Mouse (Mus musculus): ENCODE measurements at regions not wholly inside any gene's neighbourhood (a gene's known extent, or its start where the extent isn't known, plus 50 kb on each side); places are given as distances from the start of the nearest gene placed in this dataset.

GRCm38 (mm10) chr12:106796596-106796995 lies 691.8 kb upstream of the 3110018I06Rik start:
- DNase-seq: no peak

DNA sequence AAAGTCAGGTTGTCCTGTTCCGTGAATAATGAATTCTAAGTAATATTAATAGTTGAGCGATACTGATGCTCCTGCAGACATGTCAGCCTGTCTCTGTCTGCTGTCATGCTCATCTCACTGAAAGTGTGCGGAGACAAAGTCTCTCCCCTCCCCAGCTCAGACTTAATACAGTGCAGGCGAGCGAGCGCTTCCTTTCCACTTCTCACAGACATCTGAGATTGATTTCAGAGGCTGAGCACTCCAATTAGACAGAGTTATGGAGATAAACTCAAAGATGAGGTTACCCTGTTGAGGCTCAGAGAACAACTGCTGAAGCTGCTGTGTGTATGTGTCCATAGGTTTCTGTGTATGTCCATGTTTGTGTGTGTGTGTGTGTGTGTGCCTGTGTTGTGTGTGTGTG lies 668.7 kb upstream of the 3110018I06Rik start:
- no peak for DNase-seq

GRCm38 (mm10) chr12:106822311-106822710 lies 666.1 kb upstream of the 3110018I06Rik start:
- DNase-seq: no peak

- no peak for DNase-seq
Observed at GRCm38 (mm10) chr12:106828542-106828941, 659.9 kb upstream of the 3110018I06Rik start.

GRCm38 (mm10) chr12:106829323-106829722 lies 659.1 kb upstream of the 3110018I06Rik start:
- no peak for DNase-seq

DNA sequence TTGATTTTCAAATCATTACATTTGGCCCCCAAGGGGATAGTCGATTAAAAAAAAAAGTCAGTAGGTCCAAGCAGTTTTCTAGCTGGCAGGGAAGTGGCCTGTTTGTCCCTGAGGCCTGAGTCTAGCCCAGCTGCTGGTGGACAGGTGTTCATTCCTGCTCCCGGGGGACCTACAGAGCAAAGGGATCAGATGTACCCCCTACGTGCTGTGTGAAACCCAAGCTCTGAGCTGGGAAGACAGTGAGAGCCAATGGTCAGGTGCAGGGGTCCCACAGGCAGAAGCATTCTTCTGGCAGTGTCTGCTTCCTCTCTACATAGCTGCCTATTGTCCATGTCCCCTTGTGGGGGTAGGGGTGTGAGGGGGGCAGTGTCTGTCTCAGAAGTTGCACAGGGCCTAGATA lies 653.2 kb upstream of the 3110018I06Rik start:
- DNase-seq: no peak

DNA sequence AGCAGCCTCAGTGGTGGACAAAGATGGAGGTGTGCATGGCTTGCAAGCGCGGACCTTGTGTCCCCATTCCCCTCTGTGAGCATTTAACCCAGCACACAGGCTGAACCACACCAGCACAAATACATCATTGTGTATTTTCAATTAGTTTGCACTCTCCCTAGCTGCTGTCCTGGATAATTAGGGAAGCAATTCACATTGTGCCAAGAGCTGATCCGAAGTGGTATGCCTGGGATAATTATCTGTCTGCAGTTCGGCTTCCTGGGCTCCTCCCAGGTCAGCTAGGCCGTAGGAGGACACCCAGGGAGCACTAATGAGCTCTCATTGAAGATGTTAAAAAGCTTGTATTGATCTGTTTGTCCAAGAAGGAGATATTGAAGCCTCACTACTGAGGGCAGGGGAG lies 648.8 kb upstream of the 3110018I06Rik start:
- DNase-seq: no peak

- no peak for DNase-seq
Observed at GRCm38 (mm10) chr12:106840150-106840651, 648.2 kb upstream of the 3110018I06Rik start.

DNA sequence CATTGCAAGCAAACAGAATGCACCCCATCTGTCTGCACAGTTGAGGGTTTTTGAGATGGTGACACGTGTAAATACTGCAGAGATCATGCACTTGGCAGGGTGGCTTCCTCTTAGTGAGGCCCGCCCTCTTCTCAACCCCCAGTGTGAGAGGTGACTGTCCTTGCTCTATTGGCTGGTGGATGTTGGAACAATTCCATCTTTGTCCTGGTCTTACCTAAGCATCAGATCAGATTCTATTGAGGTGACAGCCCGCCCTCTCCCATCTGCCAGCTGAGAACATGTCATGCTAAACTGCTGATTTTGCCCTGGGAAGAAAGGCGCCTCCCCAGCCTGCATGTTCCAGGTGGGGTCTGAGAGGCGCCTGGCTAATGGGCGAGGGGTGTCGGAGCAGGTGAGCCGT lies 646.4 kb upstream of the 3110018I06Rik start:
- DNase-seq: no peak

- no peak for DNase-seq
Observed at GRCm38 (mm10) chr12:106842396-106842795, 646.0 kb upstream of the 3110018I06Rik start.

DNA sequence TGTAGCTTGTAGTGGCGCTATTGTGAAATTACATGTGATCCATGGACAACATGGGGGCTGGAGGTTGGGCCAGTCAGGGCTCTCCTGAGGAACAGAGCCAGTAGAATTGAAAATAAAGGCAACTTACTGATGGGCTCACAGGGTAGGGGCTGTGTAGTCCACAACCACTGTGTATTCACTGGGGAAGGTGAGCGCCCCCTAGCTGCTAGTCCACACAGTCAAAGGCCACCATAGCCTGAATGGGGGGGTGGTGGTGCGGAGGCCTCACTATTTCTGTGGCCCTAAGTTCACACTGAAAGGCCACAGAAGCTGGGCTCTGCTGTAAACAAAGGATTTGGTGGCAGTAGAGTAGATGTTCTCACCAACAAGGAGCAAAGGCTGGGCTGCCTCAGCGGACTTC lies 636.8 kb upstream of the 3110018I06Rik start:
- no peak for DNase-seq

GRCm38 (mm10) chr12:106852736-106853135 lies 635.7 kb upstream of the 3110018I06Rik start:
- DNase-seq: no peak

DNA sequence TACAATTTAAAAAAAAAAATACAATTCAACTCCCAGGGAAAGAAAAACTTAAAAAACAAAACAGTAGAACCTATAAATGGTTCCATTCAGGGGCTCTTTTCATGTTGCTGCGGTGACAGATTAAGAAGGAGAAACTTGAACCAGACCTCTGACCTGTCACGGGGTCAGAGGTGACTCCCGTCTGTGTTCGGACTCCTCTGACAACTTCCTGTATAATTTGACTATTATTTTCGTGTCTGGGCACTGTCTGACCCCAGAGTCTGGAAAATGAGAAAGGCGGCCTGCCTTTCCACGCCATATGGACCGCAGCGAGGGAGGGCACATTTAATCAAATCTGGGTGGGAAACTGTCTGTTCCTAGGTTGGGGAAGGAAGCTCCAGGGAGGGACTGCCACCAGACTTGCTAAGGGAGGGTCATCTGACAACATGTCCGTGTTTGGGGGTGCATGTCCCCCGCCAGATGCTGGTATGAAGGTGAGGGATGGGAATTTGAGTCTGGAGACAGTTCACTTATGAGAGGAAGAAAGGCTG lies 634.7 kb upstream of the 3110018I06Rik start:
- DNase-seq: no peak

DNA sequence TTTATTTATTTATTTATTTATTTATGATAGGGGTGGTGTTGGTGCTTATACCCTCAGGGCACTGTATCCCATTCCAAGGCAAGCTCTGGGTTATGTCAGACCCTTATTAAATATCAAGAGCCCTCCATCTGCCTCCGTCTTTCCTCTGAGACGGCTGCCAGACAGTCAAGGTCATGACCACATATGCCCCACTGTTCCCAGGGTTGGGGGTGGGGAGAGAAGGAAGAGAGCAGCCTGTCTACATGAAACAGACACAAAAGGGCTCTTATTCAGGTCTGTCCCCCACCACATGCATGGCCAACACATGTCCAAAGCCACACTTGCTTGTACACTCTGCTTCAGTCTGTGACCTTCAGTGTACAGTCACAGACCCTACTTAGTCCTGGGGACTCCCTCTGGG lies 632.9 kb upstream of the 3110018I06Rik start:
- DNase-seq: no peak

DNA sequence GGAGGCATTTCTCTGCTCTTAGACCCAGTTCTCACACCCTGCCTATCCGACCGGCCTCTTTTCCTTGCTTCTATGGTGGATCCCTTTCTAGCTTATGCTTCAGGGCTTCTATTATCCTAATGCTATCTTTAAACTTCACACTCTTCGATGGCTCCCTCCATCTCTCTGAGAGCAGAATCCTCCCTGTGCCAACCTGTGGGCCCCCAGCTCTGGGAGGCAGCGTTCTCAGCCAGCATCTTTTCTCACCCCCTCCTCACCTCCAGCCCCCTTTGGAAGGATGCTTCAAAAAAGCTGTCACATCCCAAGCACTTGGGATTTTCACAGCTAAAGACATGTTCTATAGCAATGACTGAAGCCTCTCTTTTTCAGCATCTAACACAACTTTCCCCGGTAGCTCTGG lies 626.8 kb upstream of the 3110018I06Rik start:
- no peak for DNase-seq

- DNase-seq: no peak
Observed at GRCm38 (mm10) chr12:106864076-106864475, 624.4 kb upstream of the 3110018I06Rik start.

- no peak for DNase-seq
Observed at GRCm38 (mm10) chr12:106868036-106868435, 620.4 kb upstream of the 3110018I06Rik start.

GRCm38 (mm10) chr12:106871481-106871880 lies 617.0 kb upstream of the 3110018I06Rik start:
- DNase-seq: no peak

DNA sequence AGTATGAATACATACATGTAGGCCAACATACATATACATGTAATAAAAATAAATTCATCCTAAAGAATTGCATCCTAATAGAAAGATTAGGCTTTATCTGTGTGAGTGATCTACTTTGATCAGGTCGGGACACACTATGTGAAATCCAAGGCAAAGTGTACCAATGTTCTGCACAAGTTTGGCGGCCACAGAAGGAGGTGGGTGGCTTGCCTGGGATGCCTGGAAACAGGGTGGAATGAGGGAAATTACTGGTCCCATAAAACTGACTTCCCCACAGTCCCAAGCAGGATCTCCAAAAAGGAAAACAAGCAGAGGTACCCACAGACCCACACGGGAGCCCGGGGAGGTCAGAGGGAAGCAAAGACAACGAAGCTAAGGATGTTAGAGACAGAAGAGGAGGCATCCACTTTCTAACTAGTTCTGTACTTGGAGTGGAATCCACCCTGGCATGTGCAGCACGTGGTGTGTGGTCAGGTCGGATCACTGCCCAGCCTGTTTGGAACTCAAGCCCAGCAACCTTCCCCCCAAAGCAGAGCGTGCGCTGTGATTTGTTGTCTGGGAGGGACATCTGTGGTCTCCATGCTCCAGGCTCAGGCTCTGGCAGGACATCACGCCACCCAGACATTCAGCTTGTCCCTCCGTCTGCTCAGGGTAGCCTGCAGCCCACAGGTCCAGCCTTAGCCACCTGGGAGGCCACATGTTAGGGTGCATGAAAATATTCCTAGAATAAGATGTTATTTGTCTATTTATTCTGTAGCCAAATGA lies 615.3 kb upstream of the 3110018I06Rik start:
- DNase-seq: no peak

GRCm38 (mm10) chr12:106890319-106890718 lies 598.1 kb upstream of the 3110018I06Rik start:
- no peak for DNase-seq

- no peak for DNase-seq
Observed at GRCm38 (mm10) chr12:106894061-106894460, 594.4 kb upstream of the 3110018I06Rik start.

- no peak for DNase-seq
Observed at GRCm38 (mm10) chr12:106904202-106904601, 584.2 kb upstream of the 3110018I06Rik start.

GRCm38 (mm10) chr12:106912782-106913181 lies 575.6 kb upstream of the 3110018I06Rik start:
- no peak for DNase-seq

GRCm38 (mm10) chr12:106922571-106922991 lies 565.9 kb upstream of the 3110018I06Rik start:
- no peak for DNase-seq

- DNase-seq: no peak
Observed at GRCm38 (mm10) chr12:106928389-106928788, 560.0 kb upstream of the 3110018I06Rik start.
